Mouse (Mus musculus): ENCODE data around the gene CT030661.1. TPM values are rescaled to one million over a fixed set of nuclear protein-coding genes. Genes with fewer than 3 reads are reported as not detected.
"Not testable (repeated sequence)": the region's sequence is repeated elsewhere in the genome, so short reads cannot be mapped to it uniquely, and the experiment has no call there.

Gene CT030661.1
- 10.9 and 13.1 TPM in 2 replicates for polyA plus RNA-seq (2015; fragmentation: Nextera tagmentation; extraction: Ambion mirVana)

GRCm38 (mm10) chr17:22314730-22315226 is at the start of gene CT030661.1:
Gene CT030661.1 (minus strand): TSS chr17:22314837.
- H3K36me3 ChIP-seq (ENCODE audit: poor library complexity, severe bottlenecking); H3K4me1 ChIP-seq; H3K27me3 ChIP-seq; H3K9me3 ChIP-seq (replicated peaks): not testable (repeated sequence)
- under 1% methylated on average over 20 of the region's 20 CpGs for WGBS
- H3K4me3 ChIP-seq, result peak within 1 kb of the TSS; percentile 59
- ATAC-seq, result peak; percentile 100
- peak within 1 kb of the TSS; percentile 31 for H3K27ac ChIP-seq
- H3K9ac ChIP-seq, result peak within 1 kb of the TSS; percentile 76
- H3K4me2 ChIP-seq, result peak within 1 kb of the TSS; percentile 58

GRCm38 (mm10) chr17:22363895-22364294 is 49.3 kb upstream of the CT030661.1 start:
- Histone ChIP-seq H3K9ac (no peak overlapping the region), H3K4me3 (no peak overlapping the region), H3K4me1 (peaks cover 19% of the 10 kb centered on the region), H3K27me3 (no peaks in the 10 kb centered on the region), H3K9me3 (replicated peaks) (peaks cover 21% of the 10 kb centered on the region), H3K27ac (no peak overlapping the region), H3K36me3 (ENCODE audit: poor library complexity, severe bottlenecking) (peaks cover 25% of the 10 kb centered on the region), H3K4me2 (no peak overlapping the region)
- ATAC-seq, result no peak
- 94% methylated on average over 3 of the region's 3 CpGs for WGBS

GRCm38 (mm10) chr17:22361101-22361781 is 46.6 kb upstream of the CT030661.1 start, which contains the start of the genes Zfp944 and Zfp758:
Gene Zfp944 (minus strand): TSS chr17:22361400.
Gene Zfp758 (plus strand): TSS chr17:22361453.
- ATAC-seq, result peak; percentile 97
- Histone ChIP-seq H3K27ac (peak within 1 kb of the TSS; percentile 61; the same call in 1 of the 2 replicates), H3K4me1 (peaks cover 19% of the 10 kb centered on the region), H3K9ac (peak within 1 kb of the TSS; percentile 70), H3K4me3 (peak within 1 kb of the TSS; percentile 55), H3K36me3 (ENCODE audit: poor library complexity, severe bottlenecking) (peaks cover 27% of the 10 kb centered on the region), H3K4me2 (peak within 1 kb of the TSS; percentile 65)
- H3K9me3 ChIP-seq (replicated peaks); H3K27me3 ChIP-seq: not testable (repeated sequence)
- WGBS, result under 1% methylated on average over 32 of the region's 43 CpGs

GRCm38 (mm10) chr17:22360572-22360971 is 45.9 kb upstream of the CT030661.1 start:
- 32% methylated on average over 5 of the region's 5 CpGs for WGBS
- peak; percentile 6; the same call in 1 of the 2 replicates for ATAC-seq
- Histone ChIP-seq H3K27ac (no peak overlapping the region), H3K4me3 (peak overlapping the region; percentile 55), H3K36me3 (ENCODE audit: poor library complexity, severe bottlenecking) (peaks cover 27% of the 10 kb centered on the region), H3K4me2 (peak overlapping the region; percentile 65), H3K9me3 (replicated peaks) (peaks cover 9% of the 10 kb centered on the region), H3K4me1 (peaks cover 19% of the 10 kb centered on the region), H3K9ac (peak overlapping the region; percentile 67), H3K27me3 (no peaks in the 10 kb centered on the region)

- Histone ChIP-seq H3K4me1 (no peaks in the 10 kb centered on the region), H3K9ac (no peak overlapping the region), H3K36me3 (ENCODE audit: poor library complexity, severe bottlenecking) (peaks cover 31% of the 10 kb centered on the region), H3K4me3 (no peak overlapping the region), H3K4me2 (no peak overlapping the region), H3K9me3 (replicated peaks) (no peaks in the 10 kb centered on the region), H3K27ac (no peak overlapping the region), H3K27me3 (no peaks in the 10 kb centered on the region)
- ATAC-seq, result no peak
These were observed 38.2 kb upstream of the CT030661.1 start for GRCm38 (mm10) chr17:22352794-22353193.

GRCm38 (mm10) chr17:22315247-22315646 is 610 bp upstream of the CT030661.1 start:
- Histone ChIP-seq H3K4me3 (peak overlapping the region; percentile 59), H3K9ac (peak overlapping the region; percentile 76), H3K4me2 (peak overlapping the region; percentile 58)
- H3K36me3 ChIP-seq (ENCODE audit: poor library complexity, severe bottlenecking); H3K27ac ChIP-seq; H3K4me1 ChIP-seq; H3K27me3 ChIP-seq; H3K9me3 ChIP-seq (replicated peaks); ATAC-seq: not testable (repeated sequence)
- WGBS, result 8% methylated on average over 2 of the region's 2 CpGs

GRCm38 (mm10) chr17:22314219-22314618 is 418 bp downstream of the CT030661.1 start:
- peak overlapping the region; percentile 76 for H3K9ac ChIP-seq
- ATAC-seq, result peak; percentile 71
- peak overlapping the region; percentile 58 for H3K4me2 ChIP-seq
- H3K9me3 ChIP-seq (replicated peaks); H3K27ac ChIP-seq; H3K27me3 ChIP-seq; H3K36me3 ChIP-seq (ENCODE audit: poor library complexity, severe bottlenecking); H3K4me1 ChIP-seq: not testable (repeated sequence)
- H3K4me3 ChIP-seq, result peak overlapping the region; percentile 59
- 0% methylated on average over 3 of the region's 3 CpGs for WGBS

Other genes with a start within 250 kb of the CT030661.1 start
- gene Zfp947, start 148.6 kb downstream of the CT030661.1 start, polyA plus RNA-seq (2015; fragmentation: Nextera tagmentation; extraction: Ambion mirVana), result 1.3 and 1.4 TPM in 2 replicates
- gene Zfp994, start 89.2 kb downstream of the CT030661.1 start, polyA plus RNA-seq (2015; fragmentation: Nextera tagmentation; extraction: Ambion mirVana), result 3.4 and 3.9 TPM in 2 replicates
- gene Zfp944, start 46.6 kb upstream of the CT030661.1 start, polyA plus RNA-seq (2015; fragmentation: Nextera tagmentation; extraction: Ambion mirVana), result 16.3 and 17.6 TPM in 2 replicates
- gene Zfp758, start 46.6 kb upstream of the CT030661.1 start, polyA plus RNA-seq (2015; fragmentation: Nextera tagmentation; extraction: Ambion mirVana), result 9.5 and 10.6 TPM in 2 replicates
- 36.4 and 37.8 TPM in 2 replicates for gene Zfp946, start 109.4 kb upstream of the CT030661.1 start, polyA plus RNA-seq (2015; fragmentation: Nextera tagmentation; extraction: Ambion mirVana)